Mouse (Mus musculus): ENCODE data around the gene Col1a2.

DNA sequence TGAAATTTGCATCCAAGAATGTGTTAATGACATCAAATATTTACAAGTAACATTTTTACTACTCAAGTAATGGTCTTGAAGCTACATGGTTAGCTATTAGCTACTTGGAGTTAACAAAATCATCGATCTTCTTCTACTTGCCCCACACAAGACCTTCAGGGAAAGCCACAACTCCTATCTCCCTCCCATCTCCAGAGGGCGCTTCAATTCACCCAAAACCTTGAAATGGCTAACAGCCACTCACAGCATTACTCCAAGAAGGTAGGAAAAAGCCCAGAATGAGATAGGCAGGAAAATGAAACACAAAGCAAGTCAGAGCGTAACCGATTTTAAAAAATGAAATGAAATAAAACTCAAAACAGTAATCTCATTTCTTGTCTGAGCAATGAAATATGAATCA lies 44.3 kb downstream of the Col1a2 start:
- TF ChIP-seq CTCF (IDR thresholded peaks at IDR 0.05 in 2 of 3, conservative IDR thresholded peaks at IDR 0.05 in 1 of 3; ENCODE audit: control insufficient read depth in 1 of 3, insufficient read depth in 1 of 3, low read depth in 2 of 3, low read length in 3 of 3, poor library complexity in 1 of 3, severe bottlenecking in 1 of 3) (peak in 2 of 3 experiments; percentile 46 to 54; a peak in 5 of 6 replicates), ETS1 (IDR thresholded peaks at IDR 0.05; ENCODE audit: low read depth, low read length) (no peak), POLR2A (IDR thresholded peaks at IDR 0.05; ENCODE audit: control insufficient read depth in 1 of 2, insufficient read depth in 1 of 2, low read depth in 1 of 2, low read length in 2 of 2, poor library complexity in 1 of 2) (no peak), NELFE (IDR thresholded peaks at IDR 0.05; ENCODE audit: low read depth, low read length) (no peak), ZC3H11A (IDR thresholded peaks at IDR 0.05; ENCODE audit: low read depth, low read length) (peak; percentile 66), EP300 (IDR thresholded peaks at IDR 0.05; ENCODE audit: low read depth in 1 of 2, low read length in 2 of 2) (no peak)

Measured in MEL (cell line).